Mouse (Mus musculus) ovary, adult 18-20 months (tissue): ENCODE measurements around the gene Atp6v0e.

Source experiments
- DNase-seq: peaks from one replicate; pipeline ENCODE4 v3.0.0; 2022; ENCODE audit warnings: low spot score, mixed read lengths

Gene Atp6v0e

GRCm38 (mm10) chr17:26717868-26718267 is 54.8 kb downstream of the Atp6v0e start:
- no peak for DNase-seq

DNA sequence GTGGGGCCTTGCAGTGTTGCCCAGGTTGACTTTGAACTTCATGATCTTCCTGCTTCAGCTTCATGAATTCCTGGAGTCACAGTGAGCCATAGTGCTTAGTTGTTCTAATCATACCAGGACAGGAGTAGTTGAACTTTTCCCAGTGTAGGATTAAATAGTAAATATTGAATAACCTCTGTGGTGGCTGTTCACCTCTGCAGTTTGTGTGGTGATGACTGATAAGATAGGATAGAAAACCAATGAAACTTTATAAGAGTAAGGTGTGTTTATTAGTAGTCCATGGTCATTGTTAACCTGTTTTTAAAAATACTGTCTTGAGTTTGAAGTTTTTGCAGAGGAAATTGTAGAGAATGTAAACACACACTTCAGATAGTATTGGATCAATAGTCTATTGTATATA is 56.4 kb downstream of the Atp6v0e start:
- DNase-seq: no peak

GRCm38 (mm10) chr17:26721802-26722201 is 58.8 kb downstream of the Atp6v0e start:
- DNase-seq: no peak

DNA sequence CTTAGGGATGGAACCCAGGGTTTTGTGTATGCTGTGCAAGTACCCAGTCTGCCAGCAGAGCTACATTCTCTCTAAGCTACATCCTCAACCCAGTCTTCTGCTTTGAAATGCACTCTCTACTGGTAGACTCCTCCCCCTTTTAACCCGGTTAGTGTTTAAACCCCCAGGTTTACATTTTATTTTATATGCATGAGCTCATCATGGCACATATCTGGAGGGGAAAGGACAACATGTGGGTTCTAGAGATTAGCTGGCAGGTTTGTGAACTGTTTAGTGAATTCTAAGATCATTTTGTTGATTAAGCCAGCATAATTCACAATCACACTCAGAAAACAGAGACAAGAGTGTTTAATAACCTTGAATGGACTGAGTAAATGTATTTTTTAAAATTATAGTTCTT is 61.8 kb downstream of the Atp6v0e start:
- DNase-seq: no peak

DNA sequence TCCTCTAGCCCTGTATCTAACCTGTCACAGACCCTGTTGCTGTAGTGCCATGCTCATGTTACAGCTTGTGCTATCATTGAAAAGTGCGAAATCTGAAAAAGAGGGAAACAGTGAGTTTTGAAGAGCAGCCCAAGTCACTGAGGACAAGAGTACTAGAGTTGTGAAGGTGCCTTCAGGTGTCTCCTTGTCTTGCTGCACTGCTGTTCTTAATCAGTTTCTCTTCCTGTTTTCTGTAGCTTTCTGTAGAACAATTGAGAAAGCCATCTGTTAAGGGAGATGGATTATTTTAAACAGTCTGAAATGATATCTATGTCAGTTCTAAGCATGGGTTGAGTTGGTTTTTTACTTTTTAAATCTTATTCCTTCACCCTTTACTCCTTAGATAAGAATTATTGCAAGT is 63.6 kb downstream of the Atp6v0e start:
- DNase-seq: no peak

DNA sequence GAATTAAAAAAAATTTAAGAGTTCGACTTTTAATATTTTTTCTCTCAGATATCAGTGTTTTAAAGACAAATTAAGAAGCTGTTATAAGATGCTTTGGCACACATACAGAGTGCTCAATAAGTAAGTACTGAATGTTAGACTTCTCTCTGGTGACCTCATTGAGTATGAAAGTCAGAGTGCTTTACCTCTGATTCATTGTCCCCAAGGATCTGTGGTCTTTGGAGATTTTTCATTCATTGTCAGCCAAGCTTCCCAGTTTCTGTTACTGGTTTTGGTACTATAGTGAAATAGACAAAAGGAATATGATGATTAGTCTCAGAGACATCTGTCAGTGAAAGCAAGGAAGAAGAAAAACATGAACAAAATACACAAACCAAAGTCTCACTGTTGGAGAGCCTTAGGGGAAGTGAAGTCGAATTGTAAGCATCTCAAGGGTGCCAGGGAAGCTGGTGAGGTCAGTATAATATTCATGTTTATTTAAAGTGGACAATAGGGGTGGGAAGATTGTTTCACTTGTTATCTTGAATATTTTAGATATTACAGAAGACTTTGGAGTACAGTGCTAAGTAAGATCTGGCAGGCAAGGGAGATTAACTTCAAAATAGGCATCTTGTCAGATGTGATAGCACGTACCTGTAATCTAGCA is 64.2 kb downstream of the Atp6v0e start:
- DNase-seq: no peak

GRCm38 (mm10) chr17:26742581-26742980 is 79.5 kb downstream of the Atp6v0e start:
- no peak for DNase-seq

- DNase-seq: no peak
Observed at GRCm38 (mm10) chr17:26743294-26743693, 80.3 kb downstream of the Atp6v0e start.
